Mouse (Mus musculus) testis, adult 2 months (tissue): ENCODE measurements at regions not wholly inside any gene's neighbourhood (a gene's known extent, or its start where the extent isn't known, plus 50 kb on each side); places are given as distances from the start of the nearest gene placed in this dataset.

Experiments
- CTCF ChIP-seq: fragments of 200-500 bp; IDR thresholded peaks from 2 replicates; pipeline ENCODE4 v1.5.1; 2012; ENCODE audit warnings: low read depth, mild to moderate bottlenecking, inconsistent platforms, low read length, moderate library complexity; ENCODE audit not compliant: control insufficient read depth, insufficient read depth, insufficient replicate concordance
- POLR2A ChIP-seq: fragments of 200-500 bp; IDR thresholded peaks from 2 replicates; pipeline ENCODE4 v1.6.1; 2012; ENCODE audit warnings: low read depth, mild to moderate bottlenecking, inconsistent platforms, low read length, moderate library complexity; ENCODE audit not compliant: control insufficient read depth

DNA sequence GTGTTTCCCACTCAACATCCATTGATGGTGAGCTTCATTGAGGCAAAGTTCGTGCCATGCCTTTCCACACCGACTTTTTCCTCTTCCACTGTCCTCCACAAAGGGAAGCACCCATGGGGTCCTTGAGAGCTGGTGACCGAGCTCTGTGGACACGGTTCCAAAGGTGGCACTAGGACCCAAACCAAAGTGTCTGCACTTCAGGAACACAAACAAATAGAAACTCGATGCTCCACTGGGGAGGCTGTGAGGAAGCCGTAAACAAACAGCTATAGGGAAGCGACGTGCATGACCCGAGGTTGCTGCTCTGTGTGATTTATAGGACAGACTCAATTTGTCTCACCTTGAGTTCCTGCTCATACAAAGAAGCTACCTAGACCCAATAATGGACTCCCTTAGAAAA is 257.5 kb downstream of the Ankrd50 start:
- TF ChIP-seq CTCF (no peak), POLR2A (no peak)
